Mouse (Mus musculus) erythroblast, embryonic 14.5 days (primary cell): ENCODE results near the gene Terb2. TPM values are rescaled to one million over a fixed set of nuclear protein-coding genes. Genes with fewer than 3 reads are reported as not detected.

Experiments used
- H3K27me3 ChIP-seq: 2 replicates; pipeline ENCODE4 v1.6.1; 2012; ENCODE audit warnings: inconsistent platforms; ENCODE audit not compliant: control insufficient read depth
- H3K36me3 ChIP-seq: 2 replicates; pipeline ENCODE4 v1.6.1; 2012; ENCODE audit warnings: mild to moderate bottlenecking, inconsistent platforms; ENCODE audit not compliant: control insufficient read depth
- H3K4me1 ChIP-seq: 2 replicates; pipeline ENCODE4 v1.6.1; 2012; ENCODE audit warnings: inconsistent platforms; ENCODE audit not compliant: control insufficient read depth
- H3K4me3 ChIP-seq: replicated peaks from 2 replicates; pipeline ENCODE3; 2012; ENCODE audit warnings: moderate library complexity, mild to moderate bottlenecking, inconsistent platforms
- H3K9me3 ChIP-seq: 2 replicates; pipeline ENCODE4 v1.6.1; 2012; ENCODE audit warnings: low read length, inconsistent platforms, mixed read lengths; ENCODE audit not compliant: control insufficient read depth
- GATA1 ChIP-seq: IDR thresholded peaks from 2 replicates; pipeline ENCODE4 v1.6.1; 2012; ENCODE audit warnings: low read length, inconsistent platforms, mixed read lengths
- TAL1 ChIP-seq: IDR thresholded peaks from 3 replicates; pipeline ENCODE4 v1.6.1; 2012; ENCODE audit warnings: low read length, inconsistent platforms, mixed read lengths
- polyA plus RNA-seq: library from polyadenylated mRNA; stranded (reverse); fragments of >175 nt; gene quantifications from 2 replicates; pipeline ENCODE4 v1.2.3, GENCODE M21; 2012

The Terb2 gene
- polyA plus RNA-seq, 1 experiment, result not detected

DNA sequence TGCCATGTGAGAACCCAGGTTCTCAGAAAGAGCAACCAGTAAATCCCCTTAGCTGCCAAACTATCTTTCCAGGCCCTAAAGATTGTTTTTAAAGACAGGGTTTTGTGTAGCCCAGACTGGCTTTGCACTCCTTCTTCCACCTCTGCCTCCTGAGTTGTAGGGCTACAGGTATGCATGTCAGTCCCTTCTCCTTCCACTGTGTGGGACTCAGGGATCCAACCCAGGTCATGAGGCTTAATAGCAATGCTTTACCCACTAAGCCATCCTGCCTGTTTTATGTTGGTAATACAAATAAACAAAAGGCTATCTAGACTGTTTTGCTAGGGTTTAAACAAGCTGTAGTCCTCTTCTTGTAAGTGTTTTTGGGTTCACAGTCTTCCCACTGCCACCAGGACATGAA is 28.5 kb upstream of the Terb2 start:
- Histone ChIP-seq H3K9me3 (no peaks in the 10 kb centered on the region), H3K4me3 (no peak overlapping the region), H3K4me1 (no peaks in the 10 kb centered on the region; the same call in 1 of the 2 replicates), H3K27me3 (no peaks in the 10 kb centered on the region), H3K36me3 (peaks cover 23% of the 10 kb centered on the region)
- TF ChIP-seq GATA1 (no peak), TAL1 (no peak)

GRCm38 (mm10) chr2:122158362-122158802 is 27.7 kb upstream of the Terb2 start:
- H3K9me3 ChIP-seq, result no peaks in the 10 kb centered on the region
- no peak overlapping the region for H3K4me3 ChIP-seq
- no peak for TF ChIP-seq TAL1
- TF ChIP-seq GATA1, result no peak
- H3K36me3 ChIP-seq, result peaks cover 18% of the 10 kb centered on the region
- H3K27me3 ChIP-seq, result no peaks in the 10 kb centered on the region
- H3K4me1 ChIP-seq, result no peaks in the 10 kb centered on the region; the same call in 1 of the 2 replicates

- TF ChIP-seq GATA1, result no peak
- TF ChIP-seq TAL1, result no peak
- Histone ChIP-seq H3K36me3 (peaks cover 9% of the 10 kb centered on the region), H3K27me3 (no peaks in the 10 kb centered on the region), H3K4me1 (no peaks in the 10 kb centered on the region; the same call in 1 of the 2 replicates), H3K9me3 (no peaks in the 10 kb centered on the region), H3K4me3 (no peak overlapping the region)
Measured at GRCm38 (mm10) chr2:122159667-122160066, 26.4 kb upstream of the Terb2 start.

DNA sequence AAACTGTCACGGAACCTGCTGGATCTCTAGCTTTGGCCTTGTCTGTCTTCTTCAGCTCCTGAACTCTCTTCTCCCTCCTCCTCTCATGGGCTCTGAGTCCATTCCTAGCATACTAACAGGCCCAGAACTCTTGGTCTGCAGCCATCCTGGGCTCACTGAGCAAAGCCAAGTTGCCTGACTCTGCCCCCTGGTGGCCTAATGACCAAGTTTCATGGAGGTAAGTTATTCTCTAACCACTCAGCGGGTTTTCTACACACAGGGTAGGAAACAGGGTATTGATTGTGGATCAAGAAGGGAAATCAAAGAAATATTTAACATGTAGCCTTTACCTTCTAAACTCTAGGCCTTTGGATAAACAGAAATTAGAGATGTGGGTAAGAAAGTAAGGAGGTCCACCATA is 25.4 kb upstream of the Terb2 start, which contains the start of gene Trim69:
Trim69 (plus strand) TSS at position 21 of the 400 bp plus-strand sequence.
- no peaks in the 10 kb centered on the region for H3K36me3 ChIP-seq
- H3K27me3 ChIP-seq, result no peaks in the 10 kb centered on the region
- no peaks in the 10 kb centered on the region for H3K9me3 ChIP-seq
- TF ChIP-seq GATA1 (no peak), TAL1 (no peak)
- H3K4me1 ChIP-seq, result no peaks in the 10 kb centered on the region; the same call in 1 of the 2 replicates
- H3K4me3 ChIP-seq, result no peak within 1 kb of the TSS

DNA sequence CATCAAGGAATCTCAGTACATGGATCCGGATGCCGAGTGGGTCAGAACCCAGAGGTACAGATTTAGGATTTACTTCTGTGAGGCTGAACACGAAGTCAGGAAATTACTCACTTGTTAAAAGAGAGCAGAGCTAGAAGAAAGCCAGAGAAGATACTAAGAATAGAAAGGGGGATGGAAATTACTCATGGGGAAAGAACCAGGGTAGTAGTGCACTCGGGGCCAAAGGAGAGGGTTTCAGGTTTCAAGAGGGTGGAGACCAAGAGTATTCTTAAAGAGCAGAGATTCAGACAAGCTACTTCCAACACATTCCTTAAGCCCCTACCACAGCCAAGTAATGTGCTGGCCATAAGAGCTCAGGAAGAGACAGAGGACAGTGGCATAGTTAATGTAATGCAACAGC is 24.5 kb upstream of the Terb2 start:
- no peaks in the 10 kb centered on the region for H3K36me3 ChIP-seq
- H3K9me3 ChIP-seq, result no peaks in the 10 kb centered on the region
- H3K27me3 ChIP-seq, result no peaks in the 10 kb centered on the region
- TF ChIP-seq GATA1 (no peak), TAL1 (no peak)
- H3K4me3 ChIP-seq, result no peak overlapping the region
- H3K4me1 ChIP-seq, result no peaks in the 10 kb centered on the region

GRCm38 (mm10) chr2:122162529-122162928 is 23.5 kb upstream of the Terb2 start:
- no peaks in the 10 kb centered on the region for H3K36me3 ChIP-seq
- no peaks in the 10 kb centered on the region for H3K27me3 ChIP-seq
- TF ChIP-seq TAL1 (no peak), GATA1 (no peak)
- no peak overlapping the region for H3K4me3 ChIP-seq
- no peaks in the 10 kb centered on the region for H3K4me1 ChIP-seq
- no peaks in the 10 kb centered on the region for H3K9me3 ChIP-seq

DNA sequence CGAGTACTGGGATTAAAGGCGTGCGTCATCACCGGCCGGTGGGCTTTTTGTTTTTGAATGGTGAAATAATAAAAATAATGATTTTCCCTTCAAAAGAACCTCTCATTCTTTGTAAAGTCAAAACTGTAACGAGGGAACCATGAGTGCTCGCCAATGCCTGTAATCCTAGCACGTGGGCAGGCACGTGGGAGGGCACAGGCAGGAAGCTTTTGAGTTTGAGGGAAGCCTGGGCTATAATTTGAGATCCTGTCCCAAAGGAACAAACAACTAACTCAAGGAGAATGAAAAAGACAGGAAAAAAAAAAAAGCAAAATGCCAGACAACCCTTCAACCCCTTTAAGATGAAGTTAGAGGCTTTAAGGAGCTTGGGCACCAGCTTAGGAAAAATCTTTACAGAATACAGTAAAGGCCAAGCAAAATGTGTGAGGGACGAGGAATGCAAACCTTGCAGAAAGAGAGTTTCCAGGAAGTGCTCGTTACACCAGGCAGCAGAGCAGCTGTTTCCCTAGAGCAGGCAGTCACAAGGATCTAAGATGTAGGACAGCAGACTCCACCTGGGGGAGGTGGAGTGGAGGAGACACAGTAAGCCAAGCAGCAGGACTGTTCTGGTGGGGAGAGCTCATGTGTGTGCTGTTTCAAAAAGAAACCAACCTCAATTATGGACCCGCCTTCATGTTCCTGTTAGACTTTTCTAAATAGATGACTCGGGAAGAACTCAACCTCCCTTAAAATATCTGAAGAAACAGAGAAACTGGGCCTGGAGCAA is 22.5 kb upstream of the Terb2 start:
- Histone ChIP-seq H3K4me3 (no peak overlapping the region), H3K36me3 (no peaks in the 10 kb centered on the region), H3K9me3 (no peaks in the 10 kb centered on the region), H3K4me1 (no peaks in the 10 kb centered on the region), H3K27me3 (no peaks in the 10 kb centered on the region)
- TF ChIP-seq TAL1 (no peak), GATA1 (no peak)

- Histone ChIP-seq H3K4me3 (no peak overlapping the region), H3K36me3 (no peaks in the 10 kb centered on the region), H3K27me3 (no peaks in the 10 kb centered on the region), H3K4me1 (no peaks in the 10 kb centered on the region), H3K9me3 (no peaks in the 10 kb centered on the region)
- TF ChIP-seq TAL1 (no peak), GATA1 (no peak)
Measured at GRCm38 (mm10) chr2:122164293-122164692, 21.8 kb upstream of the Terb2 start.

DNA sequence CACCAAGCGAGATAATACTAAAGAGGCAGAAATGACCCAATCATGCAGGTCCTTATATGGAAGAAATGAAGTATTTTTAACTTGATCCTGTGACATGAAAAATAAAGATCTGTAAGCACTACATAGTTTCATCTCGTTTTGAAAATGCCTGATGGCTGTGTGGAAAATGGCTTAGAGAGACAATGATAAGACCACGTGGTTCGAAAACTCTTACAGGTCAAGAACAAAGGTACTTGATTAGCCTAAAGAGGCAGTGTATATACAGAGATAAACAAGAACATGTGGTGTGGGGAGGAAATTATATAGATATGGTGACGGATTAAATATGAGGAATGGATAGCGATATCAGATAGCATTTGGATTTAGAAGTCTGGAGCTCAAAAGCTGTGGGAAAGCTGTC is 14.8 kb upstream of the Terb2 start:
- no peak for TF ChIP-seq TAL1
- no peak for TF ChIP-seq GATA1
- no peaks in the 10 kb centered on the region for H3K27me3 ChIP-seq
- H3K9me3 ChIP-seq, result no peaks in the 10 kb centered on the region
- H3K4me3 ChIP-seq, result no peak overlapping the region
- no peaks in the 10 kb centered on the region for H3K4me1 ChIP-seq
- no peaks in the 10 kb centered on the region for H3K36me3 ChIP-seq
